Mouse (Mus musculus) myocyte (in vitro differentiated cells): Measurements from ENCODE around the gene Vwc2l.

ENCODE experiments used
- E2F4 ChIP-seq: IDR thresholded peaks from one replicate; pipeline ENCODE4 v1.6.1; 2011; ENCODE audit warnings: mild to moderate bottlenecking, control low read depth, moderate library complexity; ENCODE audit not compliant: insufficient read depth
- MAX ChIP-seq: IDR thresholded peaks from one replicate; pipeline ENCODE4 v1.6.1; 2011; ENCODE audit warnings: low read depth, mild to moderate bottlenecking, control low read depth
- MYOD1 ChIP-seq, 3 experiments: IDR thresholded peaks; one replicate each; pipeline ENCODE4 v1.6.1; 2011; ENCODE audit warnings: control low read depth in 2 of 3, low read depth in 2 of 3, mild to moderate bottlenecking in 2 of 3, moderate library complexity in 1 of 3; ENCODE audit not compliant: insufficient read length in 2 of 3, control insufficient read depth in 1 of 3
- MYOG ChIP-seq, 3 experiments: IDR thresholded peaks; one replicate each; pipeline ENCODE4 v1.6.1; 2011; ENCODE audit warnings: control low read depth in 2 of 3, low read depth in 2 of 3, mild to moderate bottlenecking in 2 of 3; ENCODE audit not compliant: insufficient read length in 2 of 3, control insufficient read depth in 1 of 3, insufficient read depth in 1 of 3
- POLR2A ChIP-seq: IDR thresholded peaks from one replicate; pipeline ENCODE4 v1.6.1; 2011; ENCODE audit warnings: low read depth, mild to moderate bottlenecking, control low read depth, moderate library complexity; ENCODE audit not compliant: insufficient read length
- POLR2AphosphoS2 ChIP-seq: IDR thresholded peaks from one replicate; pipeline ENCODE4 v1.6.1; 2011; ENCODE audit warnings: low read depth, control low read depth; ENCODE audit not compliant: insufficient read length
- TCF12 ChIP-seq: IDR thresholded peaks from one replicate; pipeline ENCODE4 v1.6.1; 2011; ENCODE audit warnings: mild to moderate bottlenecking, control low read depth; ENCODE audit not compliant: poor library complexity, insufficient read depth, severe bottlenecking
- TCF3 ChIP-seq: IDR thresholded peaks from one replicate; pipeline ENCODE4 v1.6.1; 2011; ENCODE audit warnings: low read depth, control low read depth; ENCODE audit not compliant: insufficient read length
- USF1 ChIP-seq: IDR thresholded peaks from one replicate; pipeline ENCODE4 v1.6.1; 2011; ENCODE audit warnings: low read depth, mild to moderate bottlenecking, control low read depth, moderate library complexity

- TF ChIP-seq TCF12 (no peak), POLR2A (no peak), USF1 (no peak), E2F4 (no peak), MYOG (IDR thresholded peaks at IDR 0.05; ENCODE audit: control insufficient read depth in 1 of 3, insufficient read depth in 1 of 3, insufficient read length in 2 of 3, low read depth in 2 of 3) (no peak), MAX (no peak), MYOD1 (IDR thresholded peaks at IDR 0.05; ENCODE audit: control insufficient read depth in 1 of 3, insufficient read length in 2 of 3, low read depth in 2 of 3) (no peak), TCF3 (no peak), POLR2AphosphoS2 (no peak)
Observed at GRCm38 (mm10) chr1:70913071-70913470, 187.6 kb downstream of the Vwc2l start.
